ENCODE assay signal across 23 mouse cellular contexts in genomic region chr5:150818886-150819285, GRCm38 (mm10).
"Had no signal": no experiment of that assay in that cellular context is flagged by ENCODE, and none has a peak within 500 bp of the region (broad histone marks: within the 10 kb centered on the region; RNA-seq: fewer than 3 reads in every experiment).

No protein-coding gene starts in this region.

- DNase-seq: gastrocnemius, postnatal 14 days; gastrocnemius, postnatal 36 days; heart, adult 18-20 months; heart, postnatal 10 days; heart, postnatal 36 days; kidney, adult 11 months; kidney, adult 2 months; kidney, adult 9 months; kidney, postnatal 14 days; kidney, postnatal 36 days; layer of hippocampus, adult 9-11 months; layer of hippocampus, postnatal 36 days; left cerebral cortex, postnatal 4 days had no signal

- H3K9me3 ChIP-seq: heart, embryonic 12.5 days; hindbrain, embryonic 13.5 days; hindbrain, embryonic 15.5 days; kidney, embryonic 15.5 days; limb, embryonic 15.5 days; liver, embryonic 12.5 days had no signal

- H3K4me3 ChIP-seq: heart, embryonic 12.5 days; hindbrain, embryonic 13.5 days; hindbrain, embryonic 15.5 days; kidney, embryonic 15.5 days; limb, embryonic 13.5 days; limb, embryonic 15.5 days; liver, embryonic 12.5 days had no signal

- H3K27me3 ChIP-seq: heart, embryonic 12.5 days; hindbrain, embryonic 13.5 days; hindbrain, embryonic 15.5 days; kidney, embryonic 15.5 days; limb, embryonic 13.5 days; limb, embryonic 15.5 days; liver, embryonic 12.5 days had no signal

- H3K36me3 ChIP-seq: hindbrain, embryonic 13.5 days; hindbrain, embryonic 15.5 days; kidney, embryonic 15.5 days; limb, embryonic 13.5 days; limb, embryonic 15.5 days; liver, embryonic 12.5 days had no signal

- H3K4me2 ChIP-seq: heart, embryonic 12.5 days; hindbrain, embryonic 13.5 days; hindbrain, embryonic 15.5 days; kidney, embryonic 15.5 days; limb, embryonic 13.5 days; limb, embryonic 15.5 days; liver, embryonic 12.5 days had no signal

- H3K4me1 ChIP-seq: heart, embryonic 12.5 days; hindbrain, embryonic 15.5 days; kidney, embryonic 15.5 days; limb, embryonic 13.5 days; limb, embryonic 15.5 days; liver, embryonic 12.5 days had no signal

- H3K9ac ChIP-seq: heart, embryonic 12.5 days; hindbrain, embryonic 13.5 days; hindbrain, embryonic 15.5 days; kidney, embryonic 15.5 days; limb, embryonic 13.5 days; limb, embryonic 15.5 days; liver, embryonic 12.5 days; liver, embryonic 14.5 days had no signal

- H3K27ac ChIP-seq: hindbrain, embryonic 13.5 days; hindbrain, embryonic 15.5 days; hindbrain, postnatal 0 days; kidney, embryonic 15.5 days; limb, embryonic 13.5 days; limb, embryonic 15.5 days; liver, embryonic 12.5 days; liver, embryonic 14.5 days had no signal

- ATAC-seq: hindbrain, postnatal 0 days; intestine, embryonic 16.5 days; liver, embryonic 12.5 days had no signal
